Mouse (Mus musculus): ENCODE measurements around the gene Gm5134. TPM values are rescaled to one million over a fixed set of nuclear protein-coding genes. Genes with fewer than 3 reads are reported as not detected.
A peak's percentile ranks its signal among the peaks of the same experiment; 100 is the strongest.

Gene Gm5134
- total RNA-seq, 1 experiment: 4.2 TPM

DNA sequence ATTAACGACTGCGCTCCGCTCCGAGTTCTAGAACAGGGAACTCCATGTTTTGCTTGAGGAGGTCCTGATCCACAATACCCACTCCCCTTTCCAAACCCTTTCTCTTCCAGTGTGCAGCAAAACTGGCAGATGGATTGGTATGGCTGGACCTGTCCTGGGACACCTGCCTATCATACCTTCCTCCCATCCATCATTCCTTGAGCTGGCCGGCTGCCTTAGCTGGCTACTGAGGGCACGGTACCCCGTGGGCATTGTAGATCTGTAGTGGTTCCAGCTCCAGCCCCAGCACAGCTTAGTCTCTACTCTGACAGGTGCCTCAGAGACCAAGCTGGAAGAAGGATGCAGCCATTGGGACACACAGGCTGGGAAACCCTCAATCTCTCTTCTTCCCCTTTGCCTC, 23.0 kb upstream of the Gm5134 start:
- H3K9ac ChIP-seq (ENCODE audit: insufficient read depth, low read depth, low read length, poor library complexity, severe bottlenecking): no peak overlapping the region
- peak overlapping the region; percentile 77 to 89 for H3K4me3 ChIP-seq (ENCODE audit: insufficient read depth in 1 of 2, low read depth in 1 of 2, low read length in 2 of 2, poor library complexity in 1 of 2, severe bottlenecking in 1 of 2)
- H3K9me3 ChIP-seq (ENCODE audit: control insufficient read depth, insufficient read depth, low read depth, low read length): no peaks in the 10 kb centered on the region
- H3K4me1 ChIP-seq (ENCODE audit: control insufficient read depth in 2 of 2, insufficient read depth in 2 of 2, low read length in 2 of 2, poor library complexity in 1 of 2): peaks cover 6 to 15% of the 10 kb centered on the region in 2 experiments
- TF ChIP-seq ZNF384 (IDR thresholded peaks at IDR 0.05; ENCODE audit: low read depth, low read length): no peak
- TF ChIP-seq MAFK (IDR thresholded peaks at IDR 0.05; ENCODE audit: insufficient read depth, low read depth, low read length): no peak
- TF ChIP-seq ZC3H11A (IDR thresholded peaks at IDR 0.05; ENCODE audit: borderline replicate concordance, low read depth, low read length): no peak
- no peak for TF ChIP-seq CHD2 (IDR thresholded peaks at IDR 0.05; ENCODE audit: low read depth, low read length)
- no peak for TF ChIP-seq HCFC1 (IDR thresholded peaks at IDR 0.05; ENCODE audit: borderline replicate concordance, insufficient read depth, low read length)
- no peak overlapping the region for H3K27ac ChIP-seq (ENCODE audit: insufficient read depth, low read depth, low read length, poor library complexity, severe bottlenecking)
- H3K36me3 ChIP-seq (ENCODE audit: control insufficient read depth, insufficient read depth, low read length, poor library complexity, severe bottlenecking): peaks cover 19% of the 10 kb centered on the region
- in situ Hi-C loops (cut with MboI; ENCODE audit: low sequenced_read_pairs in 2 of 2, unreplicated experiment in 2 of 2): no loop called here
- no peak for DNase-seq (ENCODE audit: low read depth, low spot score)

DNA sequence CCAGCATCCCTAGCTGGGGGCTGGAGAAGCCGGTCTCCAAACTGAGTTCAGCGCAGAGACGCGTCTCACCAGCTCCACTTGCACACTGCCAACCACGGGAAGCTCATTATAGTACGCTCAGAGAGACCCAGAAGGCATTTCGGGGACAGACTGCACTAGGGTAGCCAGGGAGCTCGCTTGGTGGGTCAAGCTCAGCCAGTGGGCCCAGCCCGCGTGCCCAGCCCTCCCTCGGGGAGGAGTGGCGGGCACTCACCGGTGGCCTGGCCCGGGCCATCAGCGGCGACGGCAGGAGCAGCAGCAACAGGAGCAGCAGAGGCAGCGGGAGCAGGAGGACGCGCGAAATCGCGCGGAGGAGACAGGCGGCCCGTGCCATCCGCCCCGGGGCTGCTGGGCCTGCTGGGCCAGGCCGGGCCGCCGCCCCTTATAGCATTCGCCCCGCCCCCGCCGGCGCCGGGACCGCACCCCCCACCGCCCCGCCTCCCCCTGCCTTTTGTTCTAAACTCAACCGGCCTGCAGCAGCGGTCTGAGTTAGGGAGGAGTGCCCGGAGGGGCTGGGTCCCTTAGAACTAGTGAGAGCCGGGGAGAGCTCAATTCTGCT, 22.1 kb upstream of the Gm5134 start:
- H3K9me3 ChIP-seq (ENCODE audit: control insufficient read depth, insufficient read depth, low read depth, low read length): no peaks in the 10 kb centered on the region
- H3K4me1 ChIP-seq (ENCODE audit: control insufficient read depth in 2 of 2, insufficient read depth in 2 of 2, low read length in 2 of 2, poor library complexity in 1 of 2): peaks cover 6 to 15% of the 10 kb centered on the region in 2 experiments
- TF ChIP-seq ZC3H11A (IDR thresholded peaks at IDR 0.05; ENCODE audit: borderline replicate concordance, low read depth, low read length): no peak
- TF ChIP-seq ZNF384 (IDR thresholded peaks at IDR 0.05; ENCODE audit: low read depth, low read length): no peak
- TF ChIP-seq MAFK (IDR thresholded peaks at IDR 0.05; ENCODE audit: insufficient read depth, low read depth, low read length): no peak
- no peak for TF ChIP-seq HCFC1 (IDR thresholded peaks at IDR 0.05; ENCODE audit: borderline replicate concordance, insufficient read depth, low read length)
- TF ChIP-seq CHD2 (IDR thresholded peaks at IDR 0.05; ENCODE audit: low read depth, low read length): no peak
- in situ Hi-C loops (cut with MboI; ENCODE audit: low sequenced_read_pairs in 2 of 2, unreplicated experiment in 2 of 2): no loop called here
- peak overlapping the region; percentile 77 for H3K9ac ChIP-seq (ENCODE audit: insufficient read depth, low read depth, low read length, poor library complexity, severe bottlenecking)
- no peak for DNase-seq (ENCODE audit: low read depth, low spot score)
- H3K36me3 ChIP-seq (ENCODE audit: control insufficient read depth, insufficient read depth, low read length, poor library complexity, severe bottlenecking): peaks cover 17% of the 10 kb centered on the region
- peak overlapping the region; percentile 46 for H3K27ac ChIP-seq (ENCODE audit: insufficient read depth, low read depth, low read length, poor library complexity, severe bottlenecking)
- peak overlapping the region; percentile 77 to 89 for H3K4me3 ChIP-seq (ENCODE audit: insufficient read depth in 1 of 2, low read depth in 1 of 2, low read length in 2 of 2, poor library complexity in 1 of 2, severe bottlenecking in 1 of 2)

DNA sequence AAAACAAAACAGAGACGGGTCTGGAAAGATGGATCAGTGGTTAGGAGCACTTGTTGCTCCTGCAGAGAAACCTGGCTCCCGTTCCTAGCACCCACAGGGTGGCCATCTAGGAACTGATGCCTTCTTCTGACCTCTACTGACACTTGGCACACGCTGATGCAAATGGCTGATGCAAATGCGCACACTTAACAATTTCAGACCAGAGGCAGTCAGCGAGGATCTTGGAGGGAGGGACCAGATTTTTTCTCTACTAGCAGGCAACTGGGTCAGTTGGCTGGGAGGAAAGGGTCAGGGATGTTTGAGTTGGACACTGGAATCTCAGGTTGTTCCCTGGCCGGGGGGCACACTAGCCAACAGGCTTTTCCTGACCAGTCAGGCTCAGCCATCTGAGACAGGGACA, 21.4 kb upstream of the Gm5134 start, which contains the start of gene Chchd10:
Chchd10 (plus strand) TSS at position 240 of the 400 bp plus-strand sequence.
- Histone ChIP-seq H3K27ac (ENCODE audit: insufficient read depth, low read depth, low read length, poor library complexity, severe bottlenecking) (peak within 1 kb of the TSS; percentile 46), H3K9ac (ENCODE audit: insufficient read depth, low read depth, low read length, poor library complexity, severe bottlenecking) (peak within 1 kb of the TSS; percentile 77), H3K4me3 (ENCODE audit: insufficient read depth in 1 of 2, low read depth in 1 of 2, low read length in 2 of 2, poor library complexity in 1 of 2, severe bottlenecking in 1 of 2) (peak within 1 kb of the TSS; percentile 77 to 89), H3K9me3 (ENCODE audit: control insufficient read depth, insufficient read depth, low read depth, low read length) (no peaks in the 10 kb centered on the region), H3K4me1 (ENCODE audit: control insufficient read depth in 2 of 2, insufficient read depth in 2 of 2, low read length in 2 of 2, poor library complexity in 1 of 2) (peaks cover 6 to 15% of the 10 kb centered on the region in 2 experiments), H3K36me3 (ENCODE audit: control insufficient read depth, insufficient read depth, low read length, poor library complexity, severe bottlenecking) (peaks cover 12% of the 10 kb centered on the region)
- TF ChIP-seq ZC3H11A (IDR thresholded peaks at IDR 0.05; ENCODE audit: borderline replicate concordance, low read depth, low read length): no peak
- no peak for TF ChIP-seq CHD2 (IDR thresholded peaks at IDR 0.05; ENCODE audit: low read depth, low read length)
- TF ChIP-seq ZNF384 (IDR thresholded peaks at IDR 0.05; ENCODE audit: low read depth, low read length): no peak
- TF ChIP-seq HCFC1 (IDR thresholded peaks at IDR 0.05; ENCODE audit: borderline replicate concordance, insufficient read depth, low read length): no peak
- TF ChIP-seq MAFK (IDR thresholded peaks at IDR 0.05; ENCODE audit: insufficient read depth, low read depth, low read length): no peak
- DNase-seq (ENCODE audit: low read depth, low spot score): no peak
- in situ Hi-C loops (cut with MboI; ENCODE audit: low sequenced_read_pairs in 2 of 2, unreplicated experiment in 2 of 2): no loop called here

DNA sequence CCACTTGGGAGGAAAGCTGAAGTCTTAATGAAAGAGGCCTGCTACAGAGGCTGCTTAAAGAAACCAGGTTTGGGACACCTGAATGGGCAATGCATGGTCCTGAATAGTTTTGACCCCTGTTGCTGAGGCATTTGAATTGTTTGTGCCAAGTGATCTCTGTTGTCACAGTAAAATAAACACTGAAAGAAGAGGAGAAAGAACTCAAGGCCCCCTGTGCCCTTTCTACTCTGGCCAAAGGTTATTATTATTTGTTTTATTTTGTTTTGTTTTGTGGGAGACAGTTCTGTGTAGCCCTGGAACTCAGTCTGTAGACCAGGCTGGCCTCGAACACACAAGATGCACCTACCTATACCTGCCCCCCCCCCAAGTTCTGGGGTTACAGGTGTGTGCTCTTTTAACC, 19.3 kb upstream of the Gm5134 start:
- no peak overlapping the region for H3K9ac ChIP-seq (ENCODE audit: insufficient read depth, low read depth, low read length, poor library complexity, severe bottlenecking)
- no peak for DNase-seq (ENCODE audit: low read depth, low spot score)
- no peak overlapping the region for H3K27ac ChIP-seq (ENCODE audit: insufficient read depth, low read depth, low read length, poor library complexity, severe bottlenecking)
- H3K36me3 ChIP-seq (ENCODE audit: control insufficient read depth, insufficient read depth, low read length, poor library complexity, severe bottlenecking): peaks cover 18% of the 10 kb centered on the region
- H3K4me3 ChIP-seq (ENCODE audit: insufficient read depth in 1 of 2, low read depth in 1 of 2, low read length in 2 of 2, poor library complexity in 1 of 2, severe bottlenecking in 1 of 2): peak overlapping the region in 1 of 2 experiments; percentile 96; a peak in 1 of 4 replicates
- in situ Hi-C loops (cut with MboI; ENCODE audit: low sequenced_read_pairs in 2 of 2, unreplicated experiment in 2 of 2): no loop called here
- no peaks in the 10 kb centered on the region for H3K9me3 ChIP-seq (ENCODE audit: control insufficient read depth, insufficient read depth, low read depth, low read length)
- TF ChIP-seq CHD2 (IDR thresholded peaks at IDR 0.05; ENCODE audit: low read depth, low read length): no peak
- TF ChIP-seq ZC3H11A (IDR thresholded peaks at IDR 0.05; ENCODE audit: borderline replicate concordance, low read depth, low read length): no peak
- TF ChIP-seq ZNF384 (IDR thresholded peaks at IDR 0.05; ENCODE audit: low read depth, low read length): no peak
- TF ChIP-seq MAFK (IDR thresholded peaks at IDR 0.05; ENCODE audit: insufficient read depth, low read depth, low read length): no peak
- no peak for TF ChIP-seq HCFC1 (IDR thresholded peaks at IDR 0.05; ENCODE audit: borderline replicate concordance, insufficient read depth, low read length)
- H3K4me1 ChIP-seq (ENCODE audit: control insufficient read depth in 2 of 2, insufficient read depth in 2 of 2, low read length in 2 of 2, poor library complexity in 1 of 2): peaks cover 9 to 22% of the 10 kb centered on the region in 2 experiments
